Mouse (Mus musculus): Measurements from ENCODE around the gene Nr4a1. TPM values are rescaled to one million over a fixed set of nuclear protein-coding genes. Genes with fewer than 3 reads are reported as not detected.

Gene Nr4a1
- polyA plus RNA-seq, 1 experiment = 51.4 TPM

- no peaks in the 10 kb centered on the region for H3K36me3 ChIP-seq (ENCODE audit: control insufficient read depth, insufficient read depth, low read length)
- H3K27ac ChIP-seq (ENCODE audit: control insufficient read depth, insufficient read depth, low read depth, low read length) = no peak overlapping the region; the same call in 1 of the 2 replicates
- no peak overlapping the region for H3K4me3 ChIP-seq (ENCODE audit: control insufficient read depth, low read depth, low read length)
- peaks cover 9% of the 10 kb centered on the region for H3K4me1 ChIP-seq (ENCODE audit: control insufficient read depth, insufficient read depth, low read length)
- no peaks in the 10 kb centered on the region for H3K27me3 ChIP-seq (ENCODE audit: control insufficient read depth, insufficient read depth, low read length)
- no peak for TF ChIP-seq CTCF (IDR thresholded peaks at IDR 0.05; ENCODE audit: control insufficient read depth, insufficient read depth, insufficient replicate concordance, low read depth, low read length)
- TF ChIP-seq POLR2A (IDR thresholded peaks at IDR 0.05; ENCODE audit: control insufficient read depth, low read depth, low read length) = no peak
Measured at GRCm38 (mm10) chr15:101322106-101322505, 68.0 kb downstream of the Nr4a1 start.

- Histone ChIP-seq H3K27ac (ENCODE audit: control insufficient read depth, insufficient read depth, low read depth, low read length) (no peak overlapping the region; the same call in 1 of the 2 replicates), H3K4me3 (ENCODE audit: control insufficient read depth, low read depth, low read length) (no peak overlapping the region), H3K4me1 (ENCODE audit: control insufficient read depth, insufficient read depth, low read length) (peaks cover 15% of the 10 kb centered on the region), H3K27me3 (ENCODE audit: control insufficient read depth, insufficient read depth, low read length) (no peaks in the 10 kb centered on the region), H3K36me3 (ENCODE audit: control insufficient read depth, insufficient read depth, low read length) (no peaks in the 10 kb centered on the region)
- no peak for TF ChIP-seq CTCF (IDR thresholded peaks at IDR 0.05; ENCODE audit: control insufficient read depth, insufficient read depth, insufficient replicate concordance, low read depth, low read length)
- TF ChIP-seq POLR2A (IDR thresholded peaks at IDR 0.05; ENCODE audit: control insufficient read depth, low read depth, low read length) = no peak
Measured at GRCm38 (mm10) chr15:101322640-101323039, 68.6 kb downstream of the Nr4a1 start.

- peaks cover 16% of the 10 kb centered on the region for H3K4me1 ChIP-seq (ENCODE audit: control insufficient read depth, insufficient read depth, low read length)
- no peaks in the 10 kb centered on the region for H3K27me3 ChIP-seq (ENCODE audit: control insufficient read depth, insufficient read depth, low read length)
- H3K27ac ChIP-seq (ENCODE audit: control insufficient read depth, insufficient read depth, low read depth, low read length) = no peak overlapping the region
- no peaks in the 10 kb centered on the region for H3K36me3 ChIP-seq (ENCODE audit: control insufficient read depth, insufficient read depth, low read length)
- TF ChIP-seq CTCF (IDR thresholded peaks at IDR 0.05; ENCODE audit: control insufficient read depth, insufficient read depth, insufficient replicate concordance, low read depth, low read length) (no peak; the same call in 1 of the 2 replicates), POLR2A (IDR thresholded peaks at IDR 0.05; ENCODE audit: control insufficient read depth, low read depth, low read length) (no peak)
- no peak overlapping the region for H3K4me3 ChIP-seq (ENCODE audit: control insufficient read depth, low read depth, low read length)
Measured at GRCm38 (mm10) chr15:101323511-101323910, 69.4 kb downstream of the Nr4a1 start.

Other genes starting within 250 kb of the Nr4a1 start
- 79.8 and 97.0 TPM in 2 replicates for gene Gm47841, start 206.9 kb upstream of the Nr4a1 start, polyA plus RNA-seq (2012; rRNA removed)
- gene Fignl2, start 175.7 kb upstream of the Nr4a1 start, polyA plus RNA-seq (2012; rRNA removed) = 0.44 and 0.46 TPM in 2 replicates
- not detected in 2 replicates for gene Ankrd33, start 138.5 kb upstream of the Nr4a1 start, polyA plus RNA-seq (2012; rRNA removed)
- gene Acvrl1, start 125.7 kb upstream of the Nr4a1 start, polyA plus RNA-seq (2012; rRNA removed) = 3.5 and 4.8 TPM in 2 replicates
- 15.2 and 16.7 TPM in 2 replicates for gene Acvr1b, start 80.2 kb upstream of the Nr4a1 start, polyA plus RNA-seq (2012; rRNA removed)
- 1.8 and 1.9 TPM in 2 replicates for gene Grasp, start 30.1 kb upstream of the Nr4a1 start, polyA plus RNA-seq (2012; rRNA removed)
- 16.4 and 17.5 TPM in 2 replicates for gene Atg101, start 30.0 kb downstream of the Nr4a1 start, polyA plus RNA-seq (2012; rRNA removed)
- 8.5 and 10.4 TPM in 2 replicates for gene 6030408B16Rik, start 38.9 kb downstream of the Nr4a1 start, polyA plus RNA-seq (2012; rRNA removed)
- 0.32 and 0.42 TPM in 2 replicates for gene Krt80, start 115.9 kb downstream of the Nr4a1 start, polyA plus RNA-seq (2012; rRNA removed)
- 0.33 and 0.72 TPM in 2 replicates for gene Krt7, start 156.8 kb downstream of the Nr4a1 start, polyA plus RNA-seq (2012; rRNA removed)
- gene Krt87, start 184.5 kb downstream of the Nr4a1 start, polyA plus RNA-seq (2012; rRNA removed) = not detected in 2 replicates
- 189 and 195 TPM in 2 replicates for gene Krt88, start 193.5 kb downstream of the Nr4a1 start, polyA plus RNA-seq (2012; rRNA removed)
- not detected in 2 replicates for gene Krt81, start 209.5 kb downstream of the Nr4a1 start, polyA plus RNA-seq (2012; rRNA removed)
- gene Krt86, start 219.2 kb downstream of the Nr4a1 start, polyA plus RNA-seq (2012; rRNA removed) = 0.12 and 0.29 TPM in 2 replicates
- gene Krt83, start 237.2 kb downstream of the Nr4a1 start, polyA plus RNA-seq (2012; rRNA removed) = 0.07 TPM in 1 of 2 replicates, not detected in the other

All from testis, adult 2 months (tissue).